ENCODE assay signal across 8 mouse cellular contexts in genomic region chr9:62491104-62491503, GRCm38 (mm10). TPM values are rescaled to one million over a fixed set of nuclear protein-coding genes. Genes with fewer than 3 reads are reported as not detected.
DNase-seq lines count a peak whose midpoint lies in the region; ATAC-seq and TF ChIP-seq lines count a peak whose summit lies in the region.

No protein-coding gene starts in this region.

- DNase-seq in adrenal gland, adult 2 months = peak; percentile 52
- DNase-seq in adrenal gland, adult 8-10 months = no peak
- DNase-seq in ES-E14 (ENCODE audit: low read depth, low spot score) = peak; percentile 75
- peak; percentile 67 to 76 for DNase-seq in kidney, postnatal 36 days
- no peak for DNase-seq in midbrain, embryonic 14.5 days
- DNase-seq in layer of hippocampus, postnatal 25 days (ENCODE audit: extremely low spot score in 1 of 2, low spot score in 1 of 2) = no peak

- in situ Hi-C loops in ES-E14 (cut with MboI; ENCODE audit: low sequenced_read_pairs in 2 of 2, unreplicated experiment in 2 of 2) = no loop called here

- H3K9ac ChIP-seq in ES-E14 (ENCODE audit: insufficient read depth, low read depth, low read length, poor library complexity, severe bottlenecking) = no peak overlapping the region
- no peak overlapping the region for H3K9ac ChIP-seq in stomach, embryonic 16.5 days (ENCODE audit: low read length)
- H3K9ac ChIP-seq in midbrain, embryonic 14.5 days (replicated peaks; ENCODE audit: low read length) = no peak overlapping the region

- no peak overlapping the region for H3K4me3 ChIP-seq in ES-E14 (ENCODE audit: insufficient read depth in 1 of 2, low read depth in 1 of 2, low read length in 2 of 2, poor library complexity in 1 of 2, severe bottlenecking in 1 of 2)
- no peak overlapping the region for H3K4me3 ChIP-seq in stomach, embryonic 16.5 days (replicated peaks; ENCODE audit: low read length)
- no peak overlapping the region for H3K4me3 ChIP-seq in midbrain, embryonic 14.5 days (replicated peaks; ENCODE audit: low read depth, low read length)

- H3K4me1 ChIP-seq in ES-E14 (ENCODE audit: control insufficient read depth in 2 of 2, insufficient read depth in 2 of 2, low read length in 2 of 2, poor library complexity in 1 of 2) = peaks cover 5 to 29% of the 10 kb centered on the region in 2 experiments; a peak in 3 of 4 replicates
- H3K4me1 ChIP-seq in stomach, embryonic 16.5 days (ENCODE audit: control insufficient read depth, insufficient read depth, low read length) = no peaks in the 10 kb centered on the region
- H3K4me1 ChIP-seq in midbrain, embryonic 14.5 days (ENCODE audit: control insufficient read depth, insufficient read depth, low read length) = 0 out of 2 replicates have a peak, but pooled peaks cover 3% of the 10 kb centered on the region

- no peaks in the 10 kb centered on the region for H3K9me3 ChIP-seq in ES-E14 (ENCODE audit: control insufficient read depth, insufficient read depth, low read depth, low read length)
- no peaks in the 10 kb centered on the region for H3K9me3 ChIP-seq in stomach, embryonic 16.5 days (replicated peaks; ENCODE audit: control insufficient read depth, low read length)
- no peaks in the 10 kb centered on the region for H3K9me3 ChIP-seq in midbrain, embryonic 14.5 days (ENCODE audit: control insufficient read depth, low read length)

- H3K36me3 ChIP-seq in ES-E14 (ENCODE audit: control insufficient read depth, insufficient read depth, low read length, poor library complexity, severe bottlenecking) = no peaks in the 10 kb centered on the region
- H3K36me3 ChIP-seq in stomach, embryonic 16.5 days (ENCODE audit: control insufficient read depth, insufficient read depth, low read length) = no peaks in the 10 kb centered on the region
- H3K36me3 ChIP-seq in midbrain, embryonic 14.5 days (ENCODE audit: control insufficient read depth, insufficient read depth, low read length) = 0 out of 2 replicates have a peak, but pooled peaks cover 4% of the 10 kb centered on the region

- H3K27ac ChIP-seq in ES-E14 (ENCODE audit: insufficient read depth, low read depth, low read length, poor library complexity, severe bottlenecking) = no peak overlapping the region
- no peak overlapping the region for H3K27ac ChIP-seq in stomach, embryonic 16.5 days (ENCODE audit: low read length)
- no peak overlapping the region for H3K27ac ChIP-seq in midbrain, embryonic 14.5 days (replicated peaks; ENCODE audit: low read depth, low read length)

- H3K4me2 ChIP-seq in stomach, embryonic 16.5 days (ENCODE audit: low read depth, low read length) = no peak overlapping the region
- no peak overlapping the region for H3K4me2 ChIP-seq in midbrain, embryonic 14.5 days (ENCODE audit: low read length)

- peak; percentile 72 for ATAC-seq in granulocyte monocyte progenitor cell, adult 5-6 weeks (replicated peaks; ENCODE audit: poor library complexity, severe bottlenecking)
- peak; percentile 33; the same call in 1 of the 2 replicates for ATAC-seq in stomach, embryonic 16.5 days (ENCODE audit: insufficient read depth, low FRiP score)
- ATAC-seq in midbrain, embryonic 14.5 days (ENCODE audit: low FRiP score, low TSS enrichment) = no peak

- 66% methylated on average over 3 of the region's 3 CpGs for WGBS in stomach, embryonic 16.5 days
- 81% methylated on average over 3 of the region's 3 CpGs for WGBS in midbrain, embryonic 14.5 days

- H3K27me3 ChIP-seq in stomach, embryonic 16.5 days (ENCODE audit: control insufficient read depth, insufficient read depth, low read length) = no peaks in the 10 kb centered on the region
- H3K27me3 ChIP-seq in midbrain, embryonic 14.5 days (ENCODE audit: control insufficient read depth, insufficient read depth, low read length) = no peaks in the 10 kb centered on the region

TF ChIP-seq in ES-E14, 5 proteins besides CTCF, POLR2A, EP300 and RAD21:
- TF ChIP-seq CHD2 (IDR thresholded peaks at IDR 0.05; ENCODE audit: low read depth, low read length) (no peak), HCFC1 (IDR thresholded peaks at IDR 0.05; ENCODE audit: borderline replicate concordance, insufficient read depth, low read length) (no peak)

RNA-seq across cellular contexts. Expression of gene Coro2b, which starts 45.7 kb away (rescaled TPM):
- total RNA-seq in adrenal gland, adult 2 months (2021) = 10 to 100 TPM; 13.1 to 15.3 TPM
- polyA plus RNA-seq in adrenal gland, adult 2 months (2012; rRNA removed) = 14.3 and 15.5 TPM in 2 replicates
- total RNA-seq in adrenal gland, adult 8-10 months (2022) = 10 to 100 TPM; 12.4 to 20.2 (median 18.2) TPM
- 4.8 and 6.2 TPM in 2 replicates for total RNA-seq in ES-E14 (2012; rRNA removed)
- 2.0 TPM in 1 of 2 replicates, not detected in the other for total RNA-seq in granulocyte monocyte progenitor cell, adult 5-6 weeks (2014; fragmentation: Nextera tagmentation)
- not detected in 2 replicates for total RNA-seq in granulocyte monocyte progenitor cell, adult 5-6 weeks (2017)
- polyA plus RNA-seq in stomach, embryonic 16.5 days (2015; fragmentation: Nextera tagmentation; extraction: Ambion mirVana) = 9.8 and 10.4 TPM in 2 replicates
- polyA plus RNA-seq in midbrain, embryonic 14.5 days (2014; fragmentation: Nextera tagmentation; extraction: Ambion mirVana) = 33.2 and 34.5 TPM in 2 replicates
- 100 to 1,000 TPM; 220 to 233 TPM for total RNA-seq in layer of hippocampus, postnatal 25 days (2021)

Comparison
In these comparisons a context has a peak if more than half of its experiments do, and no peak if none do; other contexts are left out.
1. DNase-seq: peak in adrenal gland, adult 2 months (single experiment), ES-E14 (single experiment) and kidney, postnatal 36 days (2 of 2); none in adrenal gland, adult 8-10 months (single experiment), midbrain, embryonic 14.5 days (single experiment) and layer of hippocampus, postnatal 25 days (0 of 2).
2. RNA of gene Coro2b, which starts 45.7 kb away (total RNA-seq): 220 to 233 TPM in layer of hippocampus, postnatal 25 days; 12.4 to 20.2 TPM in adrenal gland, adult 8-10 months, 13.1 to 15.3 TPM in adrenal gland, adult 2 months, 4.8 to 6.2 TPM in ES-E14 and 2.0 TPM in granulocyte monocyte progenitor cell, adult 5-6 weeks; every median in the first group is over 10 times any median in the second.